Mouse (Mus musculus): ENCODE measurements at regions not wholly inside any gene's neighbourhood (a gene's known extent, or its start where the extent isn't known, plus 50 kb on each side); places are given as distances from the start of the nearest gene placed in this dataset.

DNA sequence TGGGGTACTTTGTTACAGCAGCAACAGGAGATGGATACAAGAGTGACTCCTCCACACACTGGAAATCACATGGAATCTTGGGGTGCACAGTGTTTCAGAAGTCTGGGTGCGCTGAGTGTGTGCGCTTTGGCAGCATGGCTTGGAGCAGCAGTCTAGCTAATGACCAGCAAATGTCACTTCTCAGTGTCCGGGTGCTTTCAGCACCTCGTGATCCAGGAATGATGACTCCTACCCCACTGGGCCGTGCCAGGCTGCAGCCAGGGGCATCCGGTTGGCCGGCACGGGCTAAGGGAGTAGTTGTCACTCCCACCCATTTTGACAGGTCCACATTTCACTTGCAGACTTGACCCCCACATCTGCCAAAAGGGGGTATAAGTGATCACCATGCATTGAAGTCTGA lies 264.3 kb downstream of the Rps24 start:
- Histone ChIP-seq H3K4me1 (replicated peaks; ENCODE audit: control insufficient read depth, insufficient read depth, low read length) (peaks cover 16% of the 10 kb centered on the region), H3K4me3 (ENCODE audit: low read depth, low read length) (no peak overlapping the region), H3K9ac (ENCODE audit: low read length) (no peak overlapping the region), H3K27me3 (replicated peaks; ENCODE audit: control insufficient read depth, insufficient read depth, low read length) (no peaks in the 10 kb centered on the region), H3K4me2 (ENCODE audit: low read length) (no peak overlapping the region), H3K9me3 (ENCODE audit: control insufficient read depth, low read length) (no peaks in the 10 kb centered on the region), H3K36me3 (ENCODE audit: control insufficient read depth, insufficient read depth, low read length) (no peaks in the 10 kb centered on the region), H3K27ac (ENCODE audit: low read depth) (no peak overlapping the region)
- WGBS = 90% methylated on average over 8 of the region's 8 CpGs
- ATAC-seq (replicated peaks; ENCODE audit: low FRiP score, low TSS enrichment, low read depth) (no peak), DNase-seq (ENCODE audit: low spot score) (no peak)

DNA sequence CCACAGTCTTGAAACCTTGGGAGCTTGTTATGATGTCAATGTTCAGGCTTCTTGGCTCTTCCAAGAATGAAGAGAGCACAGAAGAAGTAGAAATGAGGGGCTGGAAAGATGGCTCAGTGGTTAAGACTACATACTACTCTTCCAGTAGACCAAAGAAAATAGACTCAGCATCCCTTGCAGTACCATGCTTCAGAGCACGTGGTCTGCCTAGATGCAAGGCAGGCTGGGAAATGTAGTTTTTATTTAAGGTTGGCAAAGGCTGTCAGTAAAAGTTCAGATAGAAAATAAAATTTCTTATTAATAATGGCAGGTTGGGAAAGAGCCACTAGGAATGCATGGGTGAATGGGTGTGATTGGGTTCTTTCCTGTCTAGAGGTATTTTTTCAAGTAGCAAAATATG lies 267.8 kb downstream of the Rps24 start:
- 59% methylated on average over 1 of the region's 1 CpGs for WGBS
- no peak overlapping the region for H3K4me3 ChIP-seq (ENCODE audit: low read depth, low read length)
- H3K9ac ChIP-seq (ENCODE audit: low read length) = no peak overlapping the region
- no peak for DNase-seq (ENCODE audit: low spot score)
- H3K36me3 ChIP-seq (ENCODE audit: control insufficient read depth, insufficient read depth, low read length) = no peaks in the 10 kb centered on the region
- H3K9me3 ChIP-seq (ENCODE audit: control insufficient read depth, low read length) = no peaks in the 10 kb centered on the region
- H3K4me1 ChIP-seq (replicated peaks; ENCODE audit: control insufficient read depth, insufficient read depth, low read length) = no peaks in the 10 kb centered on the region; the same call in 1 of the 2 replicates
- H3K4me2 ChIP-seq (ENCODE audit: low read length) = no peak overlapping the region
- ATAC-seq (replicated peaks; ENCODE audit: low FRiP score, low TSS enrichment, low read depth) = no peak
- H3K27ac ChIP-seq (ENCODE audit: low read depth) = no peak overlapping the region
- H3K27me3 ChIP-seq (replicated peaks; ENCODE audit: control insufficient read depth, insufficient read depth, low read length) = no peaks in the 10 kb centered on the region

DNA sequence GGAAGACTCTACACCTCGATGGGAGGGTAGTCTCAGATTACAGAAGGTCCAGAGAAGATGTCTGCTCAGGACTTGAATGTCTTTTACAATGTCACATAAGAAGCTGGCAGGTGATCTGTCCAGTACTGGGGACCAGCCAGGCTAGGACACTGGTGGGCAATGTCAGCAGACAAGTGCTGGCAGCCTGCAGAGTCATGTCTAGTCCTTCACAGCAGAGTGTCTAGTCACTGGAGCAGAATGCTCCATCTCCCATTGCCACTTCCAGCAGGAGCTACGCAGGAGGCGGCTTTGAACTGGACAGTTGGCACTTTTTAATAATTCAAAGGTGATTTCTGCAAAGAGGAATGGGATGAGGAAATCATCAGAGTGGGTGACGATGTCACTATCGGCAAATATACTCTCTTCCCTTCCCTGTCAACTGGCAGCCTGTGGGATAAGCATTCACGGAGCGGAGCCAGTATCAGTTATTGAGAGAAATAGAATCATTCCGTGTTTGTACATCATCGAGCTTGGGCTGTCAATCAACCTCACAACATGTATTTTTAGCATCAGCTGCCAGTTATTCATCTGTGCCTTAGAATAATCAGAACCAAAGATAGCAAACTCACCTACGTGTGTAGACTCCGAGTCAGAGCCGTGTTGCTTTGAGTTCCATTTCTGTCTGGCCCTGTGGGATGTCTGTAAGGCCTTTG lies 268.6 kb downstream of the Rps24 start:
- no peak for DNase-seq (ENCODE audit: low spot score)
- H3K9me3 ChIP-seq (ENCODE audit: control insufficient read depth, low read length) = no peaks in the 10 kb centered on the region
- no peaks in the 10 kb centered on the region for H3K27me3 ChIP-seq (replicated peaks; ENCODE audit: control insufficient read depth, insufficient read depth, low read length)
- H3K36me3 ChIP-seq (ENCODE audit: control insufficient read depth, insufficient read depth, low read length) = no peaks in the 10 kb centered on the region
- no peak for ATAC-seq (replicated peaks; ENCODE audit: low FRiP score, low TSS enrichment, low read depth)
- WGBS = 91% methylated on average over 12 of the region's 12 CpGs
- no peak overlapping the region for H3K4me2 ChIP-seq (ENCODE audit: low read length)
- H3K9ac ChIP-seq (ENCODE audit: low read length) = no peak overlapping the region
- H3K4me3 ChIP-seq (ENCODE audit: low read depth, low read length) = no peak overlapping the region
- no peak overlapping the region for H3K27ac ChIP-seq (ENCODE audit: low read depth)
- no peaks in the 10 kb centered on the region; the same call in 1 of the 2 replicates for H3K4me1 ChIP-seq (replicated peaks; ENCODE audit: control insufficient read depth, insufficient read depth, low read length)

DNA sequence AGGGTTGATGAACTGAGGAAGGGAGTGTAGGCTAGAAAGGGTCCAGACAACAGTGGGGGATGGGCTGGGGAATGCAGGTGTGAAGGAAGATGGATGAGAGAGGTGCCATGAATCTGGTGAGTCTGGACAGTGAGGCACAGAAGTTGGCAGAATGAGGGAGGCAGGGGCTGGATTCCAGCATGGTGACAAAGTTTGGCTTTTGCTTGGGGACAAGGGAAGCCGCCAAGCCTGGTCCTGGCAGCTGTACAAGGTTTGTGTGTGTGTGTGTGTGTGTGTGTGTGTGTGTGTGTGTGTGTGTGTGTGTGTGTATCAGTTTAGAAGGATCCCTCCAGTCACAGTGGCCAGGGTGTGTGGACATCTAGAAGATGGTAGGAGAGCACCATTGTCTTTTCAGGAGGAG lies 270.4 kb downstream of the Rps24 start:
- Histone ChIP-seq H3K27ac (ENCODE audit: low read depth) (no peak overlapping the region), H3K4me1 (replicated peaks; ENCODE audit: control insufficient read depth, insufficient read depth, low read length) (no peaks in the 10 kb centered on the region; the same call in 1 of the 2 replicates), H3K9ac (ENCODE audit: low read length) (no peak overlapping the region), H3K36me3 (ENCODE audit: control insufficient read depth, insufficient read depth, low read length) (no peaks in the 10 kb centered on the region), H3K4me2 (ENCODE audit: low read length) (no peak overlapping the region), H3K9me3 (ENCODE audit: control insufficient read depth, low read length) (no peaks in the 10 kb centered on the region), H3K27me3 (replicated peaks; ENCODE audit: control insufficient read depth, insufficient read depth, low read length) (no peaks in the 10 kb centered on the region), H3K4me3 (ENCODE audit: low read depth, low read length) (no peak overlapping the region)
- no CpG with 5 or more reads among the region's 1 CpGs for WGBS
- no peak for ATAC-seq (replicated peaks; ENCODE audit: low FRiP score, low TSS enrichment, low read depth)
- DNase-seq (ENCODE audit: low spot score) = no peak

DNA sequence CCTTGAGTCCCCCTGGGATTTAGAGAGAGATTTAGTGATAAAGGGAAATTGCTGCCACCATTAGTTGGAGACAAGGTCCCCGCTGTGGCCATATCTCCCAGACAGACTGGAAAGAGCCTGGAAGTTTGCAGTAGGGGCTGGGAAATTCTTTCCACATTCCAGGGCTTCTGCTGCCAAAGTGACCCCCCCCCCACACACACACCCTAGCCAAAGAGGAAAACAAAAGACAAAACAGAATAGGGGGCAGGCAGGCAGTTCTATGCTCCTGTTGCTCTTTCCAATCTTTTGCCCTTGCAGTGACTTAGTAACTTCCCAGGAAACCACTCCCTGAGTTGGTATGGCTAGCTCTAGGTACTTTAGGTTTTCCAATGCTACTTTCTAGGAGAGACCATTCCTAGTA lies 270.9 kb downstream of the Rps24 start:
- H3K27me3 ChIP-seq (replicated peaks; ENCODE audit: control insufficient read depth, insufficient read depth, low read length) = no peaks in the 10 kb centered on the region
- H3K4me1 ChIP-seq (replicated peaks; ENCODE audit: control insufficient read depth, insufficient read depth, low read length) = no peaks in the 10 kb centered on the region; the same call in 1 of the 2 replicates
- 28% methylated on average over 1 of the region's 1 CpGs for WGBS
- no peak for ATAC-seq (replicated peaks; ENCODE audit: low FRiP score, low TSS enrichment, low read depth)
- H3K4me2 ChIP-seq (ENCODE audit: low read length) = no peak overlapping the region
- H3K9me3 ChIP-seq (ENCODE audit: control insufficient read depth, low read length) = no peaks in the 10 kb centered on the region
- DNase-seq (ENCODE audit: low spot score) = no peak
- no peak overlapping the region for H3K27ac ChIP-seq (ENCODE audit: low read depth)
- H3K4me3 ChIP-seq (ENCODE audit: low read depth, low read length) = no peak overlapping the region
- H3K36me3 ChIP-seq (ENCODE audit: control insufficient read depth, insufficient read depth, low read length) = no peaks in the 10 kb centered on the region
- no peak overlapping the region for H3K9ac ChIP-seq (ENCODE audit: low read length)

DNA sequence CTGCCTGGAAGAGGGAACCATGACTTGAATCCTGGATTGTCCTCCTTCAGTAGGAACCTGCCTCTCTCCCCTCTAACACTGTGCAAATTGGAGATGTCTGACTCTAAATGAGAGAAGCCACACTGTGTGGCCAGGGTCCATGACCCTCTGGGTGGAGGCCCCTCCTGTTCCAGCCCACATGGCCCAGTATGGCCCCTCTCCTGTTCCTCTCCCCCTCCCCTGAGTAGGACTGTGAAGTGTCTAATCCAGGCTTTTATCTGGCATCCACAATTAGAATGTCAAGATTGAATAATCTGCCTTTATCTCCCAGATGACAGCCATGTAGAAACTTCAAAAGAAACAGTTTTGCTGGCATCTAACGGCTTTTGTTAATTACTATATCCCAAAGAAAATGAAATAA lies 274.0 kb downstream of the Rps24 start:
- Histone ChIP-seq H3K4me3 (ENCODE audit: low read depth, low read length) (no peak overlapping the region), H3K4me2 (ENCODE audit: low read length) (no peak overlapping the region), H3K27ac (ENCODE audit: low read depth) (no peak overlapping the region), H3K27me3 (replicated peaks; ENCODE audit: control insufficient read depth, insufficient read depth, low read length) (no peaks in the 10 kb centered on the region), H3K36me3 (ENCODE audit: control insufficient read depth, insufficient read depth, low read length) (no peaks in the 10 kb centered on the region), H3K9me3 (ENCODE audit: control insufficient read depth, low read length) (no peaks in the 10 kb centered on the region), H3K9ac (ENCODE audit: low read length) (no peak overlapping the region), H3K4me1 (replicated peaks; ENCODE audit: control insufficient read depth, insufficient read depth, low read length) (no peaks in the 10 kb centered on the region; the same call in 1 of the 2 replicates)
- ATAC-seq (replicated peaks; ENCODE audit: low FRiP score, low TSS enrichment, low read depth) (no peak), DNase-seq (ENCODE audit: low spot score) (no peak)
- 77% methylated on average over 1 of the region's 1 CpGs for WGBS

DNA sequence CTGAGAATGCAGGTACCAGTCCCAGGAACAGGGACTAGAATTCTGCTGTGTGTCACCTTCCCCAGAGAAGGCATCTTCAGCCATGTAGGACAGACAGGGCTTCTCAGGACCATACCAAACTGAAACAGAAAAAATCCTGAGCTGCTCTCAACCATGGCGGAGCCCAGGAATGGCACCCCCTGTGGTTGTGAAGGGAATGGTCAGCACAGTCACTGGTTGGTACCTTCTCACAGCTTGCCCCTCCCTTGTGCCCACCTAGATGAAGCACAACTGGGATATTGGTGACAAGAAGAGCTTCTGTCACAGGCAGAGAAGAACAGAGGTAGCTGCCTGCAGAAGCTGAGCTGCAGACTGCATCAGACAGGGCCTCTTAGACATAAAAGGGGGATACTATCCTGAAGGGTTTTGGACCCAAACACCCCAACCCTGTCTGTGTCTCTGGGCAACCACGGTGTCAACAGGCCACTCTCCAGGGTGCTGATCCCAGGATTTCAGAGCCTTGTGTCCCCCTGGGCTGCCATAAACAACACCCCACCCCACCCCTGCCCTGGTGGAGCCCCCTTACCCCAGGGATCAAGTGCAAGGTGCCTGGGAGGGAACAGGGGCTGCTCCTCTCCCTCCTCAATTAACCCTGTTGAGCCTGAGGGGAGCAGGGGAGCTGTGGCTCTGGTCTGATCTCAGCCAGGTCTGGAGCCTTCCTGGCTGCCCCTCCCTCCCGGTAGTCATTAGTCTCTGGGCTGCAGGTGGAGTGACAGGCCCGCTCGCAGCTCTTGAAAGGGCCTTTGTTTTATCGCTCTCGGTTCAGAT lies 275.7 kb downstream of the Rps24 start:
- DNase-seq (ENCODE audit: low spot score) (peak; percentile 70), ATAC-seq (replicated peaks; ENCODE audit: low FRiP score, low TSS enrichment, low read depth) (peak; percentile 48; the same call in 1 of the 2 replicates)
- Histone ChIP-seq H3K4me3 (ENCODE audit: low read depth, low read length) (no peak overlapping the region), H3K9ac (ENCODE audit: low read length) (no peak overlapping the region), H3K36me3 (ENCODE audit: control insufficient read depth, insufficient read depth, low read length) (no peaks in the 10 kb centered on the region), H3K4me2 (ENCODE audit: low read length) (no peak overlapping the region), H3K27ac (ENCODE audit: low read depth) (no peak overlapping the region), H3K4me1 (replicated peaks; ENCODE audit: control insufficient read depth, insufficient read depth, low read length) (no peaks in the 10 kb centered on the region; the same call in 1 of the 2 replicates), H3K9me3 (ENCODE audit: control insufficient read depth, low read length) (no peaks in the 10 kb centered on the region), H3K27me3 (replicated peaks; ENCODE audit: control insufficient read depth, insufficient read depth, low read length) (no peaks in the 10 kb centered on the region)
- 13% methylated on average over 7 of the region's 7 CpGs for WGBS

DNA sequence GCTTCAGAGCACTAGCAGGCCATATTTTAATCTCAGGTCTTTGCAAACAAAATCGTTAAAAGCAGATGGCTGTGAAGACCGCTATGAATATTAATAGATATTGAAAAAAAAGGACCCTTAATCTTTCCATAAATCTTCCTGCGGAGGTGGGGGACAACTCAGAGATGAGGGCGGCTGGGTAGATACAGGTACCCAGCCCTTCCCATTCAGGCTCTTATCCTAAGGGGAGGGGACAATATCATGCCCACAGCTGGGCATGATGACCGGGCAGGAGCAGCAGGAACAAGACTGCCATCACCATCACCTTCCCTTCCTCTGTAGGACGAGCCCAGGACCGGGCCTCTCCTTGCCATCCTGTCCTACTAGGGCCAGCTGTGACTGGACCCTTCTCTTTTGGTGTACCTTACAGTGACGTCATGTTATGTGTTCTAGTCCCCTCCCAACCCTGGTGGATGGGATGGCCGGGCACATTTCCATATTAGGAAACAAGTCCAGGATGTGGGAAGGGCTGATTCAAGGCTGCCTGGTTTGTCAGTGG lies 276.4 kb downstream of the Rps24 start:
- Histone ChIP-seq H3K9me3 (ENCODE audit: control insufficient read depth, low read length) (no peaks in the 10 kb centered on the region), H3K27me3 (replicated peaks; ENCODE audit: control insufficient read depth, insufficient read depth, low read length) (no peaks in the 10 kb centered on the region), H3K4me1 (replicated peaks; ENCODE audit: control insufficient read depth, insufficient read depth, low read length) (no peaks in the 10 kb centered on the region; the same call in 1 of the 2 replicates), H3K4me3 (ENCODE audit: low read depth, low read length) (no peak overlapping the region), H3K36me3 (ENCODE audit: control insufficient read depth, insufficient read depth, low read length) (no peaks in the 10 kb centered on the region), H3K27ac (ENCODE audit: low read depth) (no peak overlapping the region), H3K9ac (ENCODE audit: low read length) (no peak overlapping the region), H3K4me2 (ENCODE audit: low read length) (no peak overlapping the region)
- WGBS = 61% methylated on average over 9 of the region's 9 CpGs
- ATAC-seq (replicated peaks; ENCODE audit: low FRiP score, low TSS enrichment, low read depth) (no peak), DNase-seq (ENCODE audit: low spot score) (no peak)

All from intestine, embryonic 14.5 days (tissue).